Mouse (Mus musculus) ovary, postnatal 36 days (tissue): ENCODE measurements around the gene Gm17604.
A peak's percentile ranks its signal among the peaks of the same experiment; 100 is the strongest.

ENCODE experiments used
- DNase-seq: peaks from one replicate; pipeline ENCODE4 v3.0.0; 2022; ENCODE audit warnings: low spot score, mixed read lengths

Gene Gm17604

GRCm38 (mm10) chrX:165004779-165005324 is at the start of gene Gm17604:
TSS of gene Gm17604 (minus strand) at chrX:165004829.
- no peak for DNase-seq

- no peak for DNase-seq
Observed at GRCm38 (mm10) chrX:165049929-165050328, 45.3 kb upstream of the Gm17604 start.

- DNase-seq, result no peak
Observed at GRCm38 (mm10) chrX:165003141-165003540, 1.5 kb downstream of the Gm17604 start.

GRCm38 (mm10) chrX:164980193-164980775 is 24.3 kb downstream of the Gm17604 start, which contains the start of the genes Mospd2 and Fancb:
TSS of gene Mospd2 (minus strand) at chrX:164980375.
TSS of gene Fancb (plus strand) at chrX:164980592.
- peak; percentile 85 for DNase-seq

GRCm38 (mm10) chrX:164978866-164979265 is 25.8 kb downstream of the Gm17604 start:
- no peak for DNase-seq

- no peak for DNase-seq
Observed at GRCm38 (mm10) chrX:164971206-164971605, 33.4 kb downstream of the Gm17604 start.

GRCm38 (mm10) chrX:164965750-164966448 is 38.7 kb downstream of the Gm17604 start:
- DNase-seq, result no peak
